Mouse (Mus musculus) naive thymus-derived CD4-positive, alpha-beta T cell, adult 2 months (primary cell): Measurements from ENCODE around the gene Cox6b1.

Source experiments
- DNase-seq: peaks from one replicate; pipeline ENCODE4 v3.0.0-alpha.2; 2011; ENCODE audit warnings: low read depth

Cox6b1 gene

DNA sequence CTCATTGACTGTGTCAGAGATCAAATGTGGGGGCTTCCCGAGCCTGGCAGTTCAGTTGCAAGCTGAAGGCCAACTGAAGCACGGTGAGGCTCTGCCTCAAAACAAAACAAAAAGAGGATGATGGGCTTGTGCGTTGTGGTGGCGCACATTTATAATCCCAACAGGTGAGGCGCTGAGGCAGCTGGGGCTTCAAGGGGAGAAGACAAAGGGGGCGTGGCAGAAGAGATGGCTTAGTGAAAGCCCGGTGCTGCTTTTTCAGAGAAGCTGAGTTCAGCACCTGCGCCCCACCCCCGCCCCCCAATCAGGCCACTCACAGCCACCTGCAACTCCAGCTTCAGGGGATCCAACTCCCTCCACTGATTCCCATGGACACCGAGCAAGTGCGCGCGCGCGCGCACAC, 17.5 kb downstream of the Cox6b1 start:
- no peak for DNase-seq

DNA sequence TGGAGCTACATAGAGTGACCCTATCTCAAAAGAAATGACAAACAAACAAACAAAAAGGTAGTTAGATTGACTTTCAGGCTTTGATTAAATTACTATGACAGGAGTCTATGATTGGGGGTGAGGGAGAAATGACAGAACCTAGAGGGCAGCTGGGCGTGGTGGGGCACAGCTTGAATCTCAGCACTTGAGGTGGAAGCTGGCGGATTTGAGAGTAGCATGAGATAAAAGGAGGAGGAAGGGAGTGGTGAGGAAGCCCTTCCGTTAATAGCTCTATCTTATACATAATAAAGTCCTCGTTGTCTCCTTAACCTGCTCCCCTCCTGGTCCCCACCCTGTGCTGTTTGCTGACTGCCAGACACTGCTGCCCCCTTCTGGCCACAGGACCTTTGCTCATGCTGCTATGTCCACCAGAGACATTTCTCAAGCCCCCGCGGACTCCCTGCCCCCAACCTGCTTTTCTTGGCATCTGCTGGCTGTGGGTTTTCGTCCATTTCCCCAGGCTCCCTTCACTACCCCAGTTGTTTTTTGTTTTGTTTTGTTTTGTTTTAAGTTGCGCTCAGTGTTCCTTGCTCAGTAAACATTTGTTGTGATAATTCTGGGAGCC, 18.1 kb downstream of the Cox6b1 start:
- peak; percentile 79 for DNase-seq

DNA sequence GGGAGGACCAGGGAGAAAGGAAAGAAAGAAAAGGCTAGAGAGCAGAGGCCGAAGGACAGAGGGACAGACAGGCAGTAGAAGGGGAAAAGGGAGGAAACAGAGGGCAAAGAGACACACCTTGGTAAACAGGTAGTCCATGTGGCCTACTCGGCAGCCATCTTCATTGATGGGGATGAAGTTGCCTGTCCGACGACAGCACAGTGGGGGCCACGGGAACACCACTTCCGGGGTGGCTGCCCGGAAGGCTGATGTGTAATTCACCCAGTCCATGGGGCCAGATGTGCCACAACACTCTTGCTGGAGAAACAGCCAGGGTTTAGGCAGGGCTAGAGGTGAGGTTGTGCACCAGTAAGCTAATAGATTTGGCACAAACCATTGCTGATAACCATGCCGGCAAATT, 21.0 kb downstream of the Cox6b1 start:
- no peak for DNase-seq

DNA sequence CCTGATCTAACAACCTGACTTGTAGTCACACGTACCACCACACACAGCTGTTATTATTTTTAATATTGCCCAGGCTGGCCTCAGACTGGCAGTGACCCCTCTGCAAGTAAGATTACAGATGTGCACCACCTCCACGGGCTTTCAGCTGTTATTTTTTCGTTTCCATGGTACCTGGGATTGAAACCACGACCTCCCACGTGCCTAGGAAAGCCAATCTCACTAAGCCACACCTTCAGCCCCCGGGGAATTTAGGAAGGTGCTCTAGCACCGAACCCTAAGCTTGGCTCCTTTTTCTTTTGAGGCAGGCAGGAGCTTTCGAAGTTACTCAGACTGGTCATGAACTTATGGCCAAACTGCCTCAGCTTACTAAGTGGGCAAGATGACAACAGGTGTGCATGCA, 21.5 kb downstream of the Cox6b1 start:
- no peak for DNase-seq

DNA sequence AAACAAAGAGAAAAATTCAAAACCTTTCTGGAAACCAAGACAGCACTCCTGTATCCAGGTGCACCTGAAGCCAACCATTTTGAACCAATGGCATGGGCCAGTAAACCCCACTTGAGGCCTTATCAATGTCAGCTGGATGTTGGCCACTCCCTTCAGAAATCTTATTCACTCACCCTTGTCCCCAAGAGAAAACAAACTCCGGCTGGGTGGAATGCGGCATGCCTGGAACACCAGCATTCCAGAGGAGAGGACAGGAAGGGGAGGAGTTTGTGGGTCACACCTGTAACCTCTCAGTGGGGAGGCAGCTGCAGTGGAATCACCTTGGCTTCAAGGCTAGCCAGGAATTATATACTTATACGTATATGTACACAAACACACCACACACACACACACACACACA, 23.4 kb downstream of the Cox6b1 start:
- DNase-seq, result no peak

DNA sequence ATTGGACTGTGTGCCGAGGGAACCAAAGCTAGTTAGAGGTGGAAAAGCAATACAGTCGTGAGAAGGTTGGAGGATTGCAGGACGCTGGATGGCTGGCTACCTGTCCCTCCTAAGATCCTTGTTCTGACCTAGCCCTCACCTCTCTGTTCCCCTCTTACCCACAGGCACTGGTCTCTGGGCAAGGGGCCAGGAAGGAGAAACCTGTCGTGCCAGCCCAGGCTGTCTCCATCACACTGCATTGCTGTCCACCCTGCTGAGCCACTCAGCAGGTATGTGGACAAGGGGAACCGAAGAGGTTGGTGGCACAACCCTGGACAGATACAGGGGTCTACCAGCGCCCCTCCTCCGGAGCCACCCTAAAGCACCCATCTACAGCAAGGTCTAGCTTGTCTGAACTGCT, 25.3 kb downstream of the Cox6b1 start:
- no peak for DNase-seq

DNA sequence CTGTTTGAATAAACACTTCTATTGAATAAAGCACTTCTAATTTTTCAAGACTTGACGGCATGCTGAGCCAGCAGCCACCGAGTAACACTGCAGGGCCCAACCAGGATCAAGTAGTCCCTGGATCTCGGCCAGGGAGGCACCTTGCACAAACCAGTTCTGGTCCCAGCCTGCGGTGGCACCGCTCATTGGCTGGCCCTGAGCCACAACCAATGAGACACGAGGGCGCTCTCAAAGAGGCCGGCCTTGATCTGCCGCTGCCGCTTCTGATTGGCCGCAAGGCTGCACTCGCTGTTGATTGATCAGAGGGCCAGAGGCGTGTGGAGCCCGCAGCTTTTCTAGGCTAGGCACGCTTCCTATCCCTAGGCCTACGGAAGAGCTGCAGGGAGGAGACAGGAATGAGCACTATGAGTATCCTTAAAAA, 26.0 kb downstream of the Cox6b1 start:
- DNase-seq, result peak; percentile 64

DNA sequence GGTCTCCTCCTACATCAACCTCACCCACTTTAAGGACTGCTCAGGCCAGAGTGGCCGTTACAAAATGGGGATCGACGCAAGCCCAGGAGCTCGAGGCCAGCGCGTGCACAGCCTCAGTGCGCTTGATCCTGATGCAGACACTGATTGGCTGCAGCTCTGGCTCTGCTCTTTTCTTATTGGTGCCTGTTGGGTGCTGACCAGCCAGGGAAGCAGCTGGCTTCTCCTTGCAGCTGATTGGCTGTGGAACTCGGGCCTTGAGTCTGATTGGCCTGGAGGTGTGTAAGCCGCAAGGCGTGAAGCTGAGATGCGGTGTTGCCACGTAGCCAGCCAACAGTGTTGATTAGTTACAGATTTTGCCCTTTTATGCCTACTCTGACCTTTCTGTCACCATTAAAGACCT, 27.2 kb downstream of the Cox6b1 start, which contains the start of gene Zbtb32:
Gene Zbtb32 (minus strand): TSS at position 124 of the 400 bp plus-strand sequence.
- no peak for DNase-seq

DNA sequence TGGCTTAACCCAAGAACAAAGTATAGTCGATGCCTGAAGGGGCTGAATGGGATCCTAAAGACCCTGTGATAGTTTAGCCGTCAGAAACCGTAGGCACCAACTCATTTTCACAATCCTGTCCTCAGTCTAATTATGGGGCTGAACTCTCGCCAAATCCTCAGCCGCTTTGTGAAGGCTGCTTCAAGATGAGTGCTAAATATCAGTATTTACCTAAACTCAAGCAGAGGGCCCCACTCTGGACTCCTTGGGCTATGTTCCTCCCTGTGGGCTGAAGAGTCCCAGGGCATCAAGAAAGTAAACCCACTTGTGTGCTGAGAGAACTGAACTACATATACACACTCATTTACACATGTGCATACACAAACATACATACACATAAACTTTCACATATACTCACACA, 29.1 kb downstream of the Cox6b1 start:
- no peak for DNase-seq

DNA sequence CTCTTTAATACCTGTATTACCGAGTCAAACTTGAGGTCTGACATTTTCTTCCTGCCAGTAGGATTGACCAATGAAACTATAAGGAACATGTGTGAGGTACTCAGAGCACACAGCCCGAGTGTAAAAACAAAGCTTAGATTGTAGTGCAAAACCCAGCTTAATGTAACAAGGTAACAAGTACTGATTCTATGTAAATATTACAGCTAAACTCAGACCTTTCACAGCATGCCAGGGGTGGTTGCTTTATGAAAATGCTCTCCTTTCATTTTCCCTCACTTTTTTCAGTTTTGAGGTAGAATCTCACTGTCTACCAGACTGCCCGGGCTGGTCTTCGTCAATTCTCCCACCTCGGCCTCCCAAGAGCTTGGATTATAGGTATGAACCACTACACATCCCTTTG, 29.9 kb downstream of the Cox6b1 start:
- no peak for DNase-seq

DNA sequence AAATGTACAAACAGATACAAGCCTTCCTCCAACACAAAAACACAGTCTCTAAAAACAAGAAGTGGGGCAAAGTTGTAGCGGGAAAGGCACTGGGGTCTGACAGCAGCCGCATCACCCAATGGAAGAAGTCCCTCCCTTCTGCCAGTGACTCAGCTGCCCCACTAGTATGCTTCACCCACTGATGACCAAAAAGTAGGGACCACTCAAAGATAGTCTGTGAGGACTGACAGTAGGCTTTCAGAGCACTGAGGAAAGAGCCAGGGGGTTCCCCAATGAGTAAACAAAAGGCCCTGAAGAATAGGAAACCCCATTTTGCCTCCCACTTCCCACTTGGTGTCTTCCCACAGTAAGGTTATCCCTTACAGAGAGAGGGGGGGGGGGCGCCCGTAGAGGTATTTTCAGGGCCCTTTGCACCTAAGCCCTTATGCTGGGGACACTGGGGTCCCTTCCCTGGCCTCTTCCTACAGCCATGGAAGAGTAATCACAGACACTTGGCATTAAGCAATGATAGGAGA, 31.4 kb downstream of the Cox6b1 start:
- no peak for DNase-seq

DNA sequence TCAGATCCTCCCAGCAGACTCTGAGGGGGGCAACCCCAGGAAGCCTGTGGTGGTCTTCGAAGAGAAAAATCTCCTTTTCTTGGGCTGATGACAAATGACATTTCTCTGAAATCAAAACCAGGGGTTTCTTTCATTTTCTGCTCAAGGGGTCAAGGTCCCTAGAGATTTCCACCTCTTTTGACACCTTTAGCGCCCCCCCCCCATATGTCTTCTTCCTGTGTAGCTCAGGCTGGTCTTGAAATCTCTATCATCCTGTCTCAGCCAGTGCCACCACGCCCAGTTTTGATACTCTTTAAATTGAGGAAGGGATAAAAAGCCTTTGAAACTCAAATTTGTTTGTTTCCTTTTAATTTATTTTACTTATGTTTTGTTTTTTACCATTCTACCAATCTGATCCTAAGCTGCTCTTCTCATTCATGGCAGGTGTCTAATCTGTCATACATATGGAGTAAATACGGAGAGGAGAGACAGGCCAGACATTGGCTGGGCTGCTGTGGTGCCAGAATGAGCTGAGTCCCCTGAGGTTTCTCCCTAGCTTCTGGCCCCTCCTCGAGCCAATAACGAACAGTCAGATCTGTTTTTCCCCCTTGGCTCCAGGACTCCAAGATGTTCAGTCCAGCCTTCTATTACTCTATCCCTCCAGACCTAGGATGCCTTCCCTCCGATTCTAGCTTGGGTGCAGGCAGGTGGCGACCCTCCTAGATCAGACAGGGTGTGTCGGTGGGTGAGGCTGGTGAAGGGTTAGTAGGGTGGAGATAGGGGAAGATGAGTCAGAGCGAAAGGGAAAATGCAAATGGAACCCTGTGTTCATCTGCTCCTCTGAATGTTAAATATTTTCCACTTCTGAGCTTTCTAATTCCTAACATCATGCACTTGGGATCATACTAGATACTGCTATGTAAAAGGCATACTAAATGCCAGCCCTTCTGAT, 32.1 kb downstream of the Cox6b1 start:
- no peak for DNase-seq

DNA sequence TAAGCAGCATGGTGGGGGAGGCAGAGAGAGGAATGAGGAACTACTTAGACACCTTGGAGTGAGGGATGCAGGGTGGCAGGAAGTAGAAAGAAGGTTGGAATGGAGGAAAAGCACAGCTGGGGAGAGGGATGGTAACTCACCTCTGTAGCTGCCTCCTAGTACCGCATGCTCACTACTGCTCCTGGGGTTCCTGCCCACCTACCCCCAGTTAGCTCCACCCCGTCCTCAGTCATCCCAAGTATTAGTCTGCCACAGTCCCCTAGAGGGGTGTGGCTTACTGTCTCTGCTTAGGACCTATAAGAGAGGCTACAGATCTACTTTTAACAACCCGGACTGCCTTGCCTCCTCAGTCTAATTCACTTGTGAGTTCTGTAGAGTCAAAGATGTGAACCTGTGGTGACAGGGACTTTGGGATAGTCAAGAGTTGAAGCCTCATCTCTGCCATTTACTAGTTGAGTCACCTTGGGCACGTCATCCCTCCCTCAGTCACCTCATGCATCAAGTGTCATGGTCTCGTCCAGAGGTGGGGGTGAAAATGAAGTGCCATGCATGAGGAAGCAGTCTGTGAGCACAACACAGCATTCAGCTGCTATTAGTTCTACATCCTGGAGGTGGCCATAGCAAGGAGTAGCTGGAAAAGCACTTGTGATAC, 33.1 kb downstream of the Cox6b1 start:
- no peak for DNase-seq

DNA sequence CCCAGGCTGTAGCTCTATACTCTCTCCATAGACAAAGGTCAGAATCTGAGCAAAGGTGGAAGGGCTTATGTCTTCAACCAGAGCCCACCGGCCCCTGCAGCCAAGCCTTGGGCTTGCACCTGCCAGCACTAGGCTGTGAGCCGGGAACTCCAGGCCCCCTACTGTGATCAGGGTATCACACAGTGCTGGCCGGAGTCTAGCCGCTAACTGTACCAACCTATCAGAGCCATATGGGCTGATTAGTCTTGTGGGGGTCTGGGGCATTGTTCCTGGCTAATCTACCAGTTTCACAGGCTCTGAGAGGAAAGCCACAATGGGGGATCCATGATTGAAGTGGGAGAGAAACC, 34.4 kb downstream of the Cox6b1 start:
- no peak for DNase-seq

DNA sequence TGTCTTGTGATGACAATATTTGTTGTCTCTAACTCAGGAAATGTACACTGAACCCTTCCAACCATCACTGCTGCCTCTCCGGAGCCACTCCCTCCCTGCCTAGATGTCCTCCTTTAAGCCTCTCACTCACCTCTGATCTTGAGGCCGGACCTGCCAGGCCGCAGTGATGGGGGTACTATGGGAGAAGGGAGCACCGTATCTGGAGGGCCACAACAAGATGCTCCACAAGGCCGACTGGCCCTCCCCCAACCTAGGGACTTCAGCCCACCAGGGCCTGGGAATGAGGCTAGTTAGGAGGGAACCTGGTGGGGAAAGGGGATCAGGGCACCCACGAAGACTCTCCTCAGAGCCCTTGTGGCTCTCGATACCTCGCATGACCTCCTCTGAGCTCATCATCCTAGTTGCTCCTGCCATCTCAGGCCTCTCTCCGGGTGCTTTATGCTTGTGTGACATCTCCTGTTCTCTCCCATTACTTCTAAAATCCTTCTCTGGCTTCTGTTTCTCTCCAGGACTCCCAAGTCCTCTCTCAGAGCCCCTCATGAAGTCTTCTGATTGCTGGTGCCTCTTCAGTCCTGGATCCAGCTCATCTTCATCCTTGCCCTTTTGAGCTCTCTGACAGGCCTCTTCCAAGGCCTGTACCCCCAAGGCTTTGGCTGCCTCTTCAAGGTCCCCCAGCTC, 34.9 kb downstream of the Cox6b1 start:
- DNase-seq, result no peak

DNA sequence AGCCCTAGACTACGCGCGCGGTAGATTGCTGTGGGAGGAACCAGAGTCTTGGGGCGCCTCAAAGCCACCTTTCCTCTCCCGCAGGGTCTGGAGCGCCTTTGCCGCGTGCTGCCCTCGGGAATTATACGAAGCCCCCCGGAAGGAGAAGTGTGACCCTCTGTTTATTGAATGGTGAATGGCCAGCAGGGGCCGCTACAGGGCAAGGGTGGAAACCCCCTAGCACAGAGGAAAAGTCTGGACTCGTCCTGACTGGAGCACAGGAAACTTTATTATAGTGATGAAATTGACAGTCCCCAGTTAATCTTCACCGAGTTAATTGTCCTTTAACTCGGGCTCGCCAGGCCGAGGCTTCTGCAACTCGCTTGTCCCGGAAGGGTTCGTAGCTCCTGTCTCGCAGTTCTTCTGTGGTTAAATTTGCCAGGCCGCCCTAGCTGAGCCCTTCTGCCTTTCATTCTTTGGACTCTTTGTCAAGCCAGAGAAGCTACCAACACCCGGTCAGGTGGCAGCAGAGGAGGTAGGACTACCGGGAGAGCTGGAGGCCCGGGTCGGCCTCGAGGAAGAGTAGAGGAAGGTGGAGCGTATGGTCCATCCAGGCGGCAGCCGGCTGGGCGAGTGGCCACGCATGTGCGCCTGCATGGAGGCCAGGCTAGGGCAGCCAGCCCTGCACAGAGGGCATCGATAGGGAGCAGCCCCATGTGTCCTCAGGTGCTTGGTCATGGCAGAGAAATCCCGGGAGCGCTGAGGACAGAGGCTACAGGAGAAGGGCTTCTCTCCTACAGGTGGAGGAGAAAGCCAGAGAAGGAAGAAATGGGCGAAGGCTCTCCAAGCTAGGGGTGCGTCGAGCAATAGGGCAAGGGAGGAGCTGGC, 36.3 kb downstream of the Cox6b1 start:
- DNase-seq, result peak; percentile 78

DNA sequence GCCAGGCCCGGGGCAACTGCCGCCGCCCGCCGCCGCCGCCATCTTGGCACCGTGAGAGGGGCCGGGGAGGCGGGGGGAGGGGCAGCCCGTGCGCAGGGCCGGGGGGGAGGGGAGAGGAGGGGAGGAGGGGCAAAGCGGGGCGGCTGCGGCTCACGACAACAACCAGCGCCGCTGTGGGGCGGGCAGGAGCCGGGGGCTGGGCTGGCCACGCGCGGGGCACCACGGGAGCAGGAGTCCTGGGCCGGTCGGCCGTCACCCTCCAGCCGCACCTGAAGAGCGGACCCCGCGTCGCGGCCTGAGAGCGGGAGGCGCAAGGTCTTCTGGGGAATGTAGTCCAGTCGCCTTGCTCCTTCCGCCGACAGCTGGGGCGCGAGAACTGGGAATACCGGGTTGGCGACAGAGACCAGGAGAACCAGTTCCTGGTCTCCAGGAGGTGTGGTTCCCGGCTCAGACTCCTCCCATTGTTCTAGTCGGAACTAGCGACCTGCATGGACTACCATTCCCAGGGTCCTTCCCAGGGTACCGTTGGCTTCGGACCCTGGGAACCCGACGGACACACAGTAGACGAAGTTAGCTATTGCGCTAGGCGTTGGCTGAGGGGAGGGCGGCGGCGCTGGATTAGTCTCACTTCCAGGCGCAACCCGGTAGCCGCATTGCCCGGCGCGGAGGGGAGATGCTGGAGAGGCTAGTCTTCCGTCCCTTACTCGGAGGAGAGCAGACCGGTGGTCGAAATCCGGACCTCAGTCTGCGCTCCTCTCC, 37.1 kb downstream of the Cox6b1 start, which contains the start of gene Kmt2b:
Gene Kmt2b (minus strand): TSS at position 51 of the 759 bp plus-strand sequence.
- peak; percentile 93 for DNase-seq

DNA sequence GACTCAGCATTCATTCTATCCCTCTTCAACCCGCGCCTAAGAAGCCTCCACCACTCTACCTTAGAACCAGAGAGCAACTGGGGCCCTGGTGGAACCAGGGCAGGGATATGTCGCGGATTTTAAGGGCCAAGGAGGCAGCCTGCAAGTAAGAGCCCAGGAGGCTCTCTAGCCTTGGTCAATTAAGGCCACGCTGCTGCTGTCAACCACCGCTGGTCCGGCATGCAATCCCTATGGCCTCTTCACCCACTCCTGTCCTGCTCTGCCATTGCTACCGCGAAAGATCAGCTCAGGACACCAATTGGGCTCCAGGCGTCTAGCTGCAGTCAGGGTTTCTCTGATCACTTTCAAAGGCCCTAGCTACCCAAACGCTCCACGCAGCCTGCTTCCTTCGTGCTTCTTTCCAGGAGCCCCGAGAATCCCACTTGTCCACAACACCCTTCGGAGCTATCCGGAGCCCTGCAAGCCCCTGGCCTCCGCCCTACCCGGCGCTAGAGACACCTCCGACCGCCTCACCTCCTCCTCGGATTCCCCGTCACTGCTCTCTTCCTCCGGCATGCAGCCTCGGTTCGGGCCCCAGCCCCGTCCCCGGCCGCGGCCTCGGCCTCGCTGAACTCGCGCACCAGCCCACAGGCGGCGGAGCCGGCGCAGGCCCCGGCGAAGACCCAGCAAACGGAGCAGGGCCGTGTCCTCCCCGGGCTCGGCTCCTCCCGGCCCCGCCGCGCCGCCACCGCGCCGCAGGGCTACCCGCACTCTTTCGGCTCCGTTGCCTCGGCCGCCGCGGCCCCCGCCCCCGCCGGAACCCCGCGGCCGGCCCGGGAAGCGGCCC, 37.9 kb downstream of the Cox6b1 start:
- DNase-seq, result peak; percentile 70

DNA sequence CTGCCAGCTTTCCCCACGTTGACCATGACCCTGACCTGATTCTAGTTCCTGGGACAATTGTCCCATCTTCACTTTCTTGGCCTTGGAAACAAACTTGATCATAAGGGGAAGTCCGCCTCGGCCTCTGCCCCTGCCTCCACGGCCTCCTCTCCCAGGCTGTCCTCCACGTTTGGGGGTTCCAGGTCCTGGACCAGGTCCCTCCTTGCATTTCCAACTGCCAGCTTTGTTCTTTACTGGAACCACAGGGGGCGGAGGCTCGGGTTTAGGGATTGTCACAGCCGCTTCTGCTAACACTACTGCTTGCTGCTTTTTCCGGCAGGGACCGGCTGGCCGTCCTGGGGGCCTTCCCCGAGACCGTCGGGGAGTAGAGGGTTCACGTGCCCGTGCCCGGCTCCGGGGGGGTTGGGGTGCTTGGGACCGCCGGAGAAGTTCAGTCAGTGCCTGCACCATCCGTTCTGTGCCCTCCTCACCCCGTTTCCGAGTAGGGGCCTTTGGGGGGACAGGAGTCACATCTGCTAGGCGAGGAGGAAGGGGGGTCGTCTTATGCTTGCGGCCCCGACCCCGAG, 39.4 kb downstream of the Cox6b1 start:
- DNase-seq, result no peak
